Mouse (Mus musculus) frontal cortex, postnatal 14 days (tissue): ENCODE measurements around the gene Flna.

Source experiments
- DNase-seq, 2 experiments: peaks; one replicate each; pipeline ENCODE4 v3.0.0; 2022; ENCODE audit warnings: low spot score in 2 of 2

Flna gene

DNA sequence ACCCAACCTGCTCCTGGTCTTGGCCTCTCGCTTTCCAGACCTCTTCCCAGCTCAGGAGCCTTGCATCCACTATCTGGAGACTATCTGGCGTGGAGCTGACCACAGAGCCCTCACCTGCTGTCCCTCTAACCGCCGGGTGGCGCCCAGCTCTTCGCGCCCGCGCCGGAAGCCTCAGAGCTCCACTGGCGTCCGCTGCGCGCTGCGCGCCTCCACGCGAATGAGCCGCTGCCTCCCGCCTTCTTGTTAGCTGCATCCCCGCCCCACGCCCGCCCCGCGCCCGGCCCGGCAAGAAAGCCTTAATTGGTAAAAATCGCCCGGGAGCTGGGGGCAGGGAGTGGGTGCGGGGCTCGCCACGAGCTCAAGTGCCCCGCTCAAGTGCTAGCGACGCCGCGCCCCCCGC is at the start of gene Flna:
Gene Flna, minus strand, starts transcription at position 206 of the 400 bp plus-strand sequence.
- DNase-seq, result peak in 1 of 2 experiments; percentile 28

GRCm38 (mm10) chrX:74298348-74298747 is 48.7 kb upstream of the Flna start:
- no peak for DNase-seq

DNA sequence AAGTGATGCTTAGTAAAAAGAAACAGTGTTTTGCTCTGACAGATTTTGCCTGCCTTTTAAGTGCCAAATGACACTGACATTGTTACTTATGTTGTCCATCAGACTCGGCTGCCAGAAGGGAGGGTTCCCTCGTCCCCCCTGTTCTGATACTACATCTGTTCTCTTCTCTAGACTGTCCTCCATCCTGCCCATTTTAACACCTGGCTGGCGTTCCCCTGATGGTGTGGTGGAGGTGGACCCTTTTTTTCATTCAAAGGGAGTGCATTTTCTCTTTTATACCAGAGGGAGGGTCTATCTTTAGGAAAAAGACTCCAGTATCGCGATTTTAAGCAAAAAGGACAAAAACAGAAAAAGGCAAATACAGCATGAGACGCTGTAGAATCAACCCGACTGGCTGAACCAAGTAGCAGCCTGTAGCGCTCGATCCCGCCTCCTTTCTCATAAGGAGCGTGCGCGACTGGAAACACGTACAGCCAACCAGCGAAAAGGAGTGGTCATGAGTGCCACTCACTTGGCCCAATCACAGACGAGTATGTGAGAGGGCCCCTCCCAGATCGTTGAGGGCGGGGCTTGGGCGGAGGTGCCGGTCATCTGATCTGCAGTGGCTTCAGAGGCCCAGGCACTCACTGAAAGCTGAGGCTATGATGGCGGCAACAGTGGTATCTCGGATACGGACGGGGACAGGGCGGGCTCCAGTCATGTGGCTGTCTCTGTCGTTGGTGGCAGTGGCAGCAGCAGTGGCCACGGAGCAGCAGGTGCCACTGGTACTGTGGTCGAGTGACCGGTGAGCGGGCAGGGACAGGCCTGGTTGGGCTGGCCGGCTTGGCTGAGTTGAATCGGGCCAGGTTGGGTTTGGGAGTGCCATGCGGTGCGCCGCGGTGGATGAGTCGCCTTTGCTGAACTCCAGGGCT is 47.2 kb upstream of the Flna start, which contains the start of gene Atp6ap1:
Gene Atp6ap1, plus strand, starts transcription at position 560 of the 911 bp plus-strand sequence.
- peak; percentile 91 to 95 for DNase-seq

GRCm38 (mm10) chrX:74293431-74293830 is 43.8 kb upstream of the Flna start:
- no peak for DNase-seq

GRCm38 (mm10) chrX:74283092-74283437 is 33.4 kb upstream of the Flna start:
- no peak for DNase-seq

GRCm38 (mm10) chrX:74282395-74283091 is 32.9 kb upstream of the Flna start:
- peak; percentile 76 to 81 for DNase-seq

GRCm38 (mm10) chrX:74281732-74282394 is 32.2 kb upstream of the Flna start, which contains the start of the genes Taz and Dnase1l1:
Taz (plus strand) TSS chrX:74281912.
Dnase1l1 (minus strand) TSS chrX:74282337.
- DNase-seq, result peak in 1 of 2 experiments; percentile 18

- DNase-seq, result no peak
These were observed 31.6 kb upstream of the Flna start for GRCm38 (mm10) chrX:74281041-74281731.

GRCm38 (mm10) chrX:74277916-74278315 is 28.3 kb upstream of the Flna start:
- DNase-seq, result no peak

DNA sequence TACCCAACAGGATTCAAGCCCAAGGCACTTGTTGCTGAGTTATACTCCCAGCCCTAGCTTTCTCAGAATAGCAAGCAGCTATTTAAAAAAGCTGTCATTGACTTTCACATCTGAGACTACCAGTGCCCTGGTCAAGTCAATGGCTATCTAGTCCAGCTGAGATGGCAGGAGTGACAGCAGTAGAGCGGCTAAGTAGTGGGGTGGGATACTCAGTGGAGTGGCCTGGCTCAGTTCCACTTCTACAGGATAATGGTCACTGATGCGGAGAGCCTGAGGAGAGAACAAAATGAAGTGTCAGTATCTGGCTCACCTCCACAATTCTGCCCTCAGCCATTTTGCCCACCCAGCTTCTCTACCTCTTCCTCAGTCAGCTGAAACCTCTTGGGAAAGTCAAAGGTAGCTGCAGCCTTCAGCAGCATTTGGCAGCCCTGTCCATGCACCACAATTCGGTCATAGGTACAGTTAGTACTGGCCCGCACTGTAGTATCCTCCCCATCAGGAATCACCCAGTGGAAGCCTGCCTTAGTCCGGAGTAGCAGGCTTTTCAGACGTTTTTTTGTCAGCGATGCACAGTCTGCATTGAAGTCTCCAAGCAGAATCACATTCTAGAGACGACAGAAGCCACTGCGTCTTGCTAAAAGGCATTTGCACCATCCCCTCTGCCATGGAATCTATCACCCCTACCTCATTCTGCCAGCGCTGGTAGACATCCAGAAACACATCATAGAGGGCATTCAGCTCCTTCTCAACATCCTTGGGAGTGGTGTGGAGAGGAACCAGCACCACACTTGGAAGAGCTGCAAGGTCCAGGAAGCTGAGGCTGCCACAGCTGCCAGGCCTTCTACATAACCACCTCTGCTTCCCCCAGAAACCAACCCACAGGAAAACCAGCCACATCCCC is 24.1 kb upstream of the Flna start:
- no peak for DNase-seq

- DNase-seq, result no peak
These were observed 21.4 kb upstream of the Flna start for GRCm38 (mm10) chrX:74270902-74271551.

DNA sequence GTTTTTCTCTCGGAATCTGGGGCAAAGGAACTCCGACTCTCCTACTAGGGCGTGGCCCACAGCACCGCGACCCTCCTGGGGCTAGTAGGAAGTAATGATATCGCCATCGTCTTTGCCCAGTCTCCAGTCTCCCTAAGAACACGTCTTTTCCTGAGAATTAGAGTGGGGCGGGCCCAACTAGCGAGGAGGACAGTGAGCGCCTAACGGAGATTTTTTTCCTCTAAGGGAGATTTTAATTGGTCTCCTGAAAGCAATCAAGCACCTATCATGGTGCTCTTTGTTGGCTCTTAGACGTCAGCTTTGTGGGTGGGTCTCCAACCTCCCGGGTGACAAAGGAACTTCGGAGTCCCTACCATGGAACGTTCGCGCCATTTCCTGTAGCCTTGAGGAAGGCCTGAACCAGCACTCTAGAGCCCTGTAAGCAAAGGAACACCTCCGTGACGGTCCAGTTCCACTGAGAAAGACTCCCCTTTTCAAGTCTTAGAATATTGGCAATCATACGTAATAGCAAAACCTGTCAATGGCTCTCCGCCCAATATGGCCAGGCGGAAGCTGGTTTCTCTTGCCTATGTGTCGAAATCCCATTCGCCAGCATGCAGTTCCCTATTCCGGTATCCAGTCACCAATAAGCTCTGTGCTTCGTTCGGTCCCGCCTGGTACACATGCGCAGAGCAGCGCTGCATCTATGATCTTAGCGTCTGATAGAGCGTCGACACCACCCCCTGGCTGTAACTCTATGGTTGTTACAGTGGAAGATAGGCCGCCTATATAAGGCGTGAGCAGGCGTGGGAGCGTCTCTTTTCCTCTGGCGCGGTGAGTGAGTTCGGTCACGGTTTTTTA is 20.7 kb upstream of the Flna start, which contains the start of gene Rpl10:
Gene Rpl10, plus strand, starts transcription at position 751 of the 840 bp plus-strand sequence.
- DNase-seq, result peak; percentile 79 to 93

GRCm38 (mm10) chrX:74269736-74270061 is 20.1 kb upstream of the Flna start:
- DNase-seq, result no peak

DNA sequence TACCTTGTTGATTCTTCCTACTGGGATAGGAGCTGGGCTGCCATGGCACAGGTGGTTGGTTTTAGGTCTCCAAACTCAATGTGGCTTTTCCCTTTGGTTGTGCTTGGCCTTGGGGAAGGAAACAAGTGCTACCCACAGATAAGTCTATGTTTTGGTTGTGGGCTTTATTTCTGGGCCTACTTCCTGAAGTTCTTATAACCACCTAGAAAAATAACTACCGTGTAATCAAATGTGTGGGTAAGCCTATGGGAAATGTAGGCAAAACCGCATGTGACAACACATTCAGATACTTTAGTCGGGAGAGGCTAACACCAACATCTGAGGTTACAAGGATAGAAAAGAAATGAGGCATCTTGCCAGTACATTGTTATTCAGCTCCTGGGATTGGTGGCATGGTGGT is 8.1 kb upstream of the Flna start:
- no peak for DNase-seq

DNA sequence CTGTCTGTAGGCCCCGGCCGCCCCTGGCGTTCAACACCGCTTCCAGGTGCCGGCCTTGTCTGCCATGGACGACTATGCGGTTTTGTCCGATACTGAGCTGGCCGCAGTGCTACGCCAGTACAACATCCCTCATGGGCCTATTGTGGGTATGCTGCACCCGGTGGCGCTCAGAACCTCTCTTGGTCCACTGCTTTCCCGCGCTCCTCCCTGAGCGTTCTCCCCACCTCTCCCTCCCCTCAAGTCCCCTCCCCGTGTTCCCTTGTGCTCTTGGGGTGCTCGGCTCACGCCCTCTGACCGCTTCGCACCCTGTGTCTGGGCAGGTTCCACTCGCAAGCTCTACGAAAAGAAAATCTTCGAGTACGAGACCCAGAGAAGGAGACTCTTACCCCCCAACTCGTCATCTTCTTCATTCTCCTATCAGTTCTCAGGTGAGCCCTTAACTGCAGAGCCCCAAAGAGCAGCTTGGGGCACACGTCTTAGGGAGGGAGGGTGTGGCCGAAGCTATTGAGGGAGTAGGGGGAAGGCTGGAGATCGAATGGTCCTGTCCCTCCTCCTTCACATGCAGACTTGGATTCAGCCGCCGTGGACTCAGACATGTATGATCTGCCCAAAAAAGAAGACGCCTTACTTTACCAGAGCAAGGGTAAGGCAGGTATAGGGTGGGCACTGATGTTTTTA is 5.4 kb upstream of the Flna start:
- DNase-seq, result no peak

- DNase-seq, result peak; percentile 80 to 85
These were observed 4.7 kb upstream of the Flna start, which contains the start of gene Emd for GRCm38 (mm10) chrX:74254153-74254887. Emd (plus strand) TSS chrX:74254687.

DNA sequence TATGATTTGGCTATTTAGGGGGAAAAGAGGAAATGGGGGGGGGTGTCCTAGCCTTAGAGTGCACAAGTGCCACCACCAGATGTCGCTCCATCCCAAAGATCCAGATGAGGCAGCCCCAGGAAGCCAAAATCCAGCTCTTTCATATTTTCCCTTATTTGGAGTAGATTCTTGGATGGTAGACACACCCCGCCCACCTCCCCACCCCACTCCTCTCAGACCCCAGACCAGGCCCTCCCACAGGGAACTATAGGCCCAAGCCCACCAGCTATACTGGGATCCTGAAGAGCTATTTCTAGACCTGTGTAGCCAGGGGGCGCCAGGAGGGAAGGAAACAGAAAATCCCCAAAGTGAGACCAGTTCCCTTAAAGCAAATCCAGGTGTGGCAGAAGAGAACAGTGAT is 969 bp downstream of the Flna start:
- no peak for DNase-seq

DNA sequence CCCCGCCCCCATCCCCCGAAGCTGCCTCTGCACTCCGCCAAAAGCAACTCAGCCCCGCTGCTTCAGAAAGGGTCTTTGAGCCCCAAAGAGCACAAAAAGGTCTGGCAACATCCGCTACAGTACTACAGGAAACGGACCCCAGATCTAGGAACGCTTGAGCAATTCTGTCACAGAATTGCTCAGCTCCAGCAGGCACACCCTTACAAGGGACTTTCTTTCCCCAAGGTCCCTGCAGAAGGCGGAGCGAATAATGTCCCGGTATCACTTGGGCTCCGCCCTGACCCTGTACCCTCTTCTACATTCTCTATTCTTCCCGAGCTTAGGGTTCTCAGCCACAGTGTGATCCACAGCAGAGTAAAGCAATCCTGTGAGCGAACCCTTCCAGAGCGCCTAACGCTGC is 2.9 kb downstream of the Flna start:
- no peak for DNase-seq
